Mouse (Mus musculus) stomach, postnatal 0 days (tissue): ENCODE data around the gene Gm10322.

ENCODE experiments used
- CTCF ChIP-seq: IDR thresholded peaks from 2 replicates; pipeline ENCODE4 v1.5.1; 2016; ENCODE audit warnings: antibody characterized with exemption, low read depth, mild to moderate bottlenecking, moderate library complexity
- EP300 ChIP-seq: optimal IDR thresholded peaks from 2 replicates; pipeline ENCODE3; 2016; ENCODE audit warnings: antibody characterized with exemption

DNA sequence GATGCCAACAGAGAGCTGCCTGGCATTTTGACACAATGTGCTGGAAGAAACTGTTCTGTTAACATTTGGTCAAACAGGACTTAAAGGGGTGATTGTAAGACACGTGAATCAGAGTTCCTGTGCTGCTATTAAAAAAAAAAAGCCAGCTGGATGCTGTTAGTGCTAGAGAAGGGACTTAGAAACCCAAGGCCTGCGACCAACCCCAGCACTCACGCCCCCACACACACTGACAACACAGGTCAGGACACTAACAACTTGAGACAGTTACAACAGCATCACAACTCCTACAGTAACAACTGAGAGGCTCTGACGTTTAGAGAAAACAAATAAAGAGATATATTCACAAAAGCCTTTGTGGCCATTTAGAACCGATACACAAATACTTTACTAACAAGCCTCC is 39.6 kb upstream of the Gm10322 start:
- TF ChIP-seq CTCF (no peak), EP300 (no peak)
